Mouse (Mus musculus): ENCODE results near the gene Tepp. TPM values are rescaled to one million over a fixed set of nuclear protein-coding genes. Genes with fewer than 3 reads are reported as not detected.

The Tepp gene
- polyA plus RNA-seq, 1 experiment from 2014 or later: not detected

GRCm38 (mm10) chr8:95352871-95353866 is 42.8 kb downstream of the Tepp start:
- Histone ChIP-seq H3K27ac (ENCODE audit: low read length) (no peak overlapping the region), H3K27me3 (ENCODE audit: control insufficient read depth, insufficient read depth, low read depth, low read length) (peaks cover 47% of the 10 kb centered on the region), H3K4me3 (ENCODE audit: low read depth, low read length) (peak overlapping the region; percentile 59), H3K4me1 (ENCODE audit: control insufficient read depth, low read depth, low read length) (no peaks in the 10 kb centered on the region; the same call in 1 of the 2 replicates), H3K9ac (ENCODE audit: low read depth, low read length) (peak overlapping the region; percentile 56), H3K4me2 (ENCODE audit: low read depth, low read length) (peak overlapping the region; percentile 64), H3K9me3 (replicated peaks; ENCODE audit: control insufficient read depth, low read length) (no peaks in the 10 kb centered on the region), H3K36me3 (ENCODE audit: control insufficient read depth, insufficient read depth) (no peaks in the 10 kb centered on the region)
- peak; percentile 41; the same call in 1 of the 2 replicates for ATAC-seq (ENCODE audit: low read depth)
- 6% methylated on average over 62 of the region's 62 CpGs for WGBS (ENCODE audit: insufficient replicate concordance)

GRCm38 (mm10) chr8:95354606-95355005 is 44.2 kb downstream of the Tepp start:
- no peaks in the 10 kb centered on the region for H3K9me3 ChIP-seq (replicated peaks; ENCODE audit: control insufficient read depth, low read length)
- peaks cover 9% of the 10 kb centered on the region for H3K4me1 ChIP-seq (ENCODE audit: control insufficient read depth, low read depth, low read length)
- no peak overlapping the region for H3K4me3 ChIP-seq (ENCODE audit: low read depth, low read length)
- no peak for ATAC-seq (ENCODE audit: low read depth)
- H3K36me3 ChIP-seq (ENCODE audit: control insufficient read depth, insufficient read depth): no peaks in the 10 kb centered on the region
- peaks cover 45% of the 10 kb centered on the region for H3K27me3 ChIP-seq (ENCODE audit: control insufficient read depth, insufficient read depth, low read depth, low read length)
- no peak overlapping the region for H3K27ac ChIP-seq (ENCODE audit: low read length)
- H3K4me2 ChIP-seq (ENCODE audit: low read depth, low read length): no peak overlapping the region
- WGBS (ENCODE audit: insufficient replicate concordance): 61% methylated on average over 2 of the region's 2 CpGs
- H3K9ac ChIP-seq (ENCODE audit: low read depth, low read length): no peak overlapping the region

GRCm38 (mm10) chr8:95358550-95359411 is 48.4 kb downstream of the Tepp start:
- ATAC-seq (ENCODE audit: low read depth): no peak
- no peak overlapping the region for H3K27ac ChIP-seq (ENCODE audit: low read length)
- H3K4me2 ChIP-seq (ENCODE audit: low read depth, low read length): no peak overlapping the region

GRCm38 (mm10) chr8:95360181-95361015 is 50.0 kb downstream of the Tepp start:
- no peaks in the 10 kb centered on the region for H3K9me3 ChIP-seq (replicated peaks; ENCODE audit: control insufficient read depth, low read length)
- 0 out of 2 replicates have a peak overlapping the region, but pooled peaks have one; percentile 0 for H3K4me2 ChIP-seq (ENCODE audit: low read depth, low read length)
- no peaks in the 10 kb centered on the region for H3K36me3 ChIP-seq (ENCODE audit: control insufficient read depth, insufficient read depth)
- no peak overlapping the region for H3K4me3 ChIP-seq (ENCODE audit: low read depth, low read length)
- peaks cover 25% of the 10 kb centered on the region for H3K4me1 ChIP-seq (ENCODE audit: control insufficient read depth, low read depth, low read length)
- no peaks in the 10 kb centered on the region for H3K27me3 ChIP-seq (ENCODE audit: control insufficient read depth, insufficient read depth, low read depth, low read length)
- H3K27ac ChIP-seq (ENCODE audit: low read length): peak overlapping the region; percentile 41; the same call in 1 of the 2 replicates
- ATAC-seq (ENCODE audit: low read depth): peak; percentile 65
- 21% methylated on average over 7 of the region's 7 CpGs for WGBS (ENCODE audit: insufficient replicate concordance)
- no peak overlapping the region for H3K9ac ChIP-seq (ENCODE audit: low read depth, low read length)

More at GRCm38 (mm10) chr8:95358550-95359411, 48.4 kb downstream of the Tepp start:
- Histone ChIP-seq H3K9ac (ENCODE audit: low read depth, low read length) (no peak overlapping the region), H3K36me3 (ENCODE audit: control insufficient read depth, insufficient read depth) (no peaks in the 10 kb centered on the region), H3K4me3 (ENCODE audit: low read depth, low read length) (no peak overlapping the region), H3K9me3 (replicated peaks; ENCODE audit: control insufficient read depth, low read length) (no peaks in the 10 kb centered on the region), H3K4me1 (ENCODE audit: control insufficient read depth, low read depth, low read length) (peaks cover 25% of the 10 kb centered on the region), H3K27me3 (ENCODE audit: control insufficient read depth, insufficient read depth, low read depth, low read length) (peaks cover 9% of the 10 kb centered on the region)
- WGBS (ENCODE audit: insufficient replicate concordance): 33% methylated on average over 8 of the region's 8 CpGs

- H3K27ac ChIP-seq (ENCODE audit: low read length): no peak overlapping the region
- H3K4me1 ChIP-seq (ENCODE audit: control insufficient read depth, low read depth, low read length): peaks cover 25% of the 10 kb centered on the region
- peak; percentile 52 for ATAC-seq (ENCODE audit: low read depth)
- 39% methylated on average over 3 of the region's 3 CpGs for WGBS (ENCODE audit: insufficient replicate concordance)
- no peaks in the 10 kb centered on the region for H3K36me3 ChIP-seq (ENCODE audit: control insufficient read depth, insufficient read depth)
- H3K9me3 ChIP-seq (replicated peaks; ENCODE audit: control insufficient read depth, low read length): no peaks in the 10 kb centered on the region
- H3K9ac ChIP-seq (ENCODE audit: low read depth, low read length): no peak overlapping the region
- no peaks in the 10 kb centered on the region for H3K27me3 ChIP-seq (ENCODE audit: control insufficient read depth, insufficient read depth, low read depth, low read length)
- no peak overlapping the region for H3K4me3 ChIP-seq (ENCODE audit: low read depth, low read length)
- H3K4me2 ChIP-seq (ENCODE audit: low read depth, low read length): no peak overlapping the region
Observed at GRCm38 (mm10) chr8:95361016-95361341, 50.6 kb downstream of the Tepp start.

GRCm38 (mm10) chr8:95362272-95362671 is 51.9 kb downstream of the Tepp start:
- peaks cover 25% of the 10 kb centered on the region for H3K4me1 ChIP-seq (ENCODE audit: control insufficient read depth, low read depth, low read length)
- H3K36me3 ChIP-seq (ENCODE audit: control insufficient read depth, insufficient read depth): no peaks in the 10 kb centered on the region
- no peak overlapping the region for H3K4me2 ChIP-seq (ENCODE audit: low read depth, low read length)
- no peaks in the 10 kb centered on the region for H3K9me3 ChIP-seq (replicated peaks; ENCODE audit: control insufficient read depth, low read length)
- WGBS (ENCODE audit: insufficient replicate concordance): 55% methylated on average over 6 of the region's 6 CpGs
- no peak for ATAC-seq (ENCODE audit: low read depth)
- no peaks in the 10 kb centered on the region for H3K27me3 ChIP-seq (ENCODE audit: control insufficient read depth, insufficient read depth, low read depth, low read length)
- H3K4me3 ChIP-seq (ENCODE audit: low read depth, low read length): no peak overlapping the region
- no peak overlapping the region for H3K9ac ChIP-seq (ENCODE audit: low read depth, low read length)
- H3K27ac ChIP-seq (ENCODE audit: low read length): no peak overlapping the region

- H3K4me1 ChIP-seq (ENCODE audit: control insufficient read depth, low read depth, low read length): peaks cover 23% of the 10 kb centered on the region
- WGBS (ENCODE audit: insufficient replicate concordance): 83% methylated on average over 2 of the region's 2 CpGs
- no peak overlapping the region for H3K9ac ChIP-seq (ENCODE audit: low read depth, low read length)
- no peak for ATAC-seq (ENCODE audit: low read depth)
- no peaks in the 10 kb centered on the region for H3K36me3 ChIP-seq (ENCODE audit: control insufficient read depth, insufficient read depth)
- no peaks in the 10 kb centered on the region for H3K9me3 ChIP-seq (replicated peaks; ENCODE audit: control insufficient read depth, low read length)
- no peaks in the 10 kb centered on the region for H3K27me3 ChIP-seq (ENCODE audit: control insufficient read depth, insufficient read depth, low read depth, low read length)
- no peak overlapping the region for H3K27ac ChIP-seq (ENCODE audit: low read length)
- H3K4me2 ChIP-seq (ENCODE audit: low read depth, low read length): no peak overlapping the region
- no peak overlapping the region for H3K4me3 ChIP-seq (ENCODE audit: low read depth, low read length)
Observed at GRCm38 (mm10) chr8:95363849-95364248, 53.5 kb downstream of the Tepp start.

- peak; percentile 61 for ATAC-seq (ENCODE audit: low read depth)
- Histone ChIP-seq H3K4me2 (ENCODE audit: low read depth, low read length) (peak overlapping the region; percentile 36), H3K36me3 (ENCODE audit: control insufficient read depth, insufficient read depth) (no peaks in the 10 kb centered on the region), H3K9me3 (replicated peaks; ENCODE audit: control insufficient read depth, low read length) (no peaks in the 10 kb centered on the region), H3K4me1 (ENCODE audit: control insufficient read depth, low read depth, low read length) (peaks cover 2% of the 10 kb centered on the region; the same call in 1 of the 2 replicates), H3K9ac (ENCODE audit: low read depth, low read length) (no peak overlapping the region), H3K4me3 (ENCODE audit: low read depth, low read length) (no peak overlapping the region), H3K27ac (ENCODE audit: low read length) (no peak overlapping the region), H3K27me3 (ENCODE audit: control insufficient read depth, insufficient read depth, low read depth, low read length) (no peaks in the 10 kb centered on the region)
- WGBS (ENCODE audit: insufficient replicate concordance): 44% methylated on average over 20 of the region's 20 CpGs
Observed at GRCm38 (mm10) chr8:95369581-95370326, 59.4 kb downstream of the Tepp start.

Measured in liver, embryonic 16.5 days (tissue).